Mouse (Mus musculus) midbrain, embryonic 16.5 days (tissue): ENCODE measurements at regions not wholly inside any gene's neighbourhood (a gene's known extent, or its start where the extent isn't known, plus 50 kb on each side); places are given as distances from the start of the nearest gene placed in this dataset.

Experiments used
- ATAC-seq: fragments of 200-750 bp; cut with Nextera tagmentation; 2 replicates; pipeline ENCODE4 v1.8.0; 2017; ENCODE audit warnings: moderate TSS enrichment
- H3K27ac ChIP-seq: fragments of 300-500 bp; sonication (generic); 2 replicates; pipeline ENCODE4 v1.5.1; 2014; ENCODE audit warnings: mild to moderate bottlenecking, low read length, mixed read lengths
- H3K27me3 ChIP-seq: fragments of 300-500 bp; sonication (generic); 2 replicates; pipeline ENCODE4 v1.6.1; 2014; ENCODE audit warnings: low read depth, low read length, mixed read lengths; ENCODE audit not compliant: control insufficient read depth, insufficient read depth
- H3K36me3 ChIP-seq: fragments of 300-500 bp; sonication (generic); 2 replicates; pipeline ENCODE4 v1.6.1; 2014; ENCODE audit warnings: mild to moderate bottlenecking, low read length, moderate library complexity, mixed read lengths; ENCODE audit not compliant: control insufficient read depth, insufficient read depth
- H3K4me1 ChIP-seq: fragments of 300-500 bp; sonication (generic); 2 replicates; pipeline ENCODE4 v1.6.1; 2014; ENCODE audit warnings: mild to moderate bottlenecking, low read length, mixed read lengths; ENCODE audit not compliant: control insufficient read depth, insufficient read depth
- H3K4me2 ChIP-seq: fragments of 300-500 bp; sonication (generic); 2 replicates; pipeline ENCODE4 v1.6.1; 2014; ENCODE audit warnings: mild to moderate bottlenecking, low read length, mixed read lengths
- H3K4me3 ChIP-seq: fragments of 300-500 bp; sonication (generic); 2 replicates; pipeline ENCODE4 v1.5.1; 2014; ENCODE audit warnings: low read depth, mild to moderate bottlenecking, low read length, moderate library complexity, mixed read lengths
- H3K9ac ChIP-seq: fragments of 300-500 bp; sonication (generic); 2 replicates; pipeline ENCODE4 v1.6.1; 2014; ENCODE audit warnings: low read depth, low read length, mixed read lengths
- H3K9me3 ChIP-seq: fragments of 300-500 bp; sonication (generic); replicated peaks from 2 replicates; pipeline ENCODE4 v1.6.1; 2014; ENCODE audit warnings: mild to moderate bottlenecking, low read length, mixed read lengths; ENCODE audit not compliant: control insufficient read depth, poor library complexity, severe bottlenecking
- WGBS: fragments of 180-500 bp; shearing (Covaris S2); extraction: QIAGEN DNeasy Blood & Tissue Kit; methylation state at CpG from one replicate; pipeline ENCODE4 v1.1.7; 2014; 5-methylcytosine and 5-hydroxymethylcytosine counted together

- no peak for ATAC-seq
Measured at GRCm38 (mm10) chr13:101550526-101550925, 217.5 kb downstream of the Pik3r1 start.

GRCm38 (mm10) chr13:101547887-101548286 is 220.1 kb downstream of the Pik3r1 start:
- no peaks in the 10 kb centered on the region for H3K27me3 ChIP-seq
- no peak overlapping the region for H3K4me3 ChIP-seq
- no peaks in the 10 kb centered on the region for H3K9me3 ChIP-seq
- 59% methylated on average over 6 of the region's 6 CpGs for WGBS
- no peaks in the 10 kb centered on the region for H3K4me1 ChIP-seq
- H3K4me2 ChIP-seq, result no peak overlapping the region
- no peak overlapping the region for H3K27ac ChIP-seq
- H3K36me3 ChIP-seq, result no peaks in the 10 kb centered on the region
- ATAC-seq, result no peak
- H3K9ac ChIP-seq, result no peak overlapping the region

More at GRCm38 (mm10) chr13:101550526-101550925, 217.5 kb downstream of the Pik3r1 start:
- no peaks in the 10 kb centered on the region for H3K9me3 ChIP-seq
- H3K36me3 ChIP-seq, result no peaks in the 10 kb centered on the region
- H3K27ac ChIP-seq, result no peak overlapping the region
- no peaks in the 10 kb centered on the region for H3K27me3 ChIP-seq
- no peaks in the 10 kb centered on the region for H3K4me1 ChIP-seq
- no peak overlapping the region for H3K4me3 ChIP-seq
- no peak overlapping the region for H3K4me2 ChIP-seq
- H3K9ac ChIP-seq, result no peak overlapping the region
- 59% methylated on average over 5 of the region's 5 CpGs for WGBS

DNA sequence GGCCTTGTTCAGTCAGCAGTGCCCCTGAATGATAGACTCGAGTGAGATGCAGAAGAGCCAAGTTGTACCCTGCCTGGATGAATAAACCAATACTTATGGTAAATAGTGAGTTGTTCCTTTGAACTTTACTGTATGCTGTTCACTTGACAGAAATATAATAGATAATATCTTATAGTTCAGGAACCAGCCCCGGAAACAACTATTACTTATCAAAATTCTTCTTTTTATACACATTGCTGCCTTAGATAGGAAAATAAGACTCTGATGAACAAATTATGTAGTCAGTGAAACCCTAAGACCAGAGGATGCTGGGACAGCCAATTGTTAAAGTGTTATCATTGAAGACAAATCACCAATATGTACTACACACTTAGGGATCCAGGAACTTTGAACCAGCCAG is 220.7 kb downstream of the Pik3r1 start:
- Histone ChIP-seq H3K4me2 (no peak overlapping the region), H3K27ac (no peak overlapping the region), H3K4me3 (no peak overlapping the region), H3K27me3 (no peaks in the 10 kb centered on the region), H3K4me1 (no peaks in the 10 kb centered on the region), H3K36me3 (no peaks in the 10 kb centered on the region), H3K9ac (no peak overlapping the region), H3K9me3 (no peaks in the 10 kb centered on the region)
- 85% methylated on average over 2 of the region's 2 CpGs for WGBS
- ATAC-seq, result no peak

DNA sequence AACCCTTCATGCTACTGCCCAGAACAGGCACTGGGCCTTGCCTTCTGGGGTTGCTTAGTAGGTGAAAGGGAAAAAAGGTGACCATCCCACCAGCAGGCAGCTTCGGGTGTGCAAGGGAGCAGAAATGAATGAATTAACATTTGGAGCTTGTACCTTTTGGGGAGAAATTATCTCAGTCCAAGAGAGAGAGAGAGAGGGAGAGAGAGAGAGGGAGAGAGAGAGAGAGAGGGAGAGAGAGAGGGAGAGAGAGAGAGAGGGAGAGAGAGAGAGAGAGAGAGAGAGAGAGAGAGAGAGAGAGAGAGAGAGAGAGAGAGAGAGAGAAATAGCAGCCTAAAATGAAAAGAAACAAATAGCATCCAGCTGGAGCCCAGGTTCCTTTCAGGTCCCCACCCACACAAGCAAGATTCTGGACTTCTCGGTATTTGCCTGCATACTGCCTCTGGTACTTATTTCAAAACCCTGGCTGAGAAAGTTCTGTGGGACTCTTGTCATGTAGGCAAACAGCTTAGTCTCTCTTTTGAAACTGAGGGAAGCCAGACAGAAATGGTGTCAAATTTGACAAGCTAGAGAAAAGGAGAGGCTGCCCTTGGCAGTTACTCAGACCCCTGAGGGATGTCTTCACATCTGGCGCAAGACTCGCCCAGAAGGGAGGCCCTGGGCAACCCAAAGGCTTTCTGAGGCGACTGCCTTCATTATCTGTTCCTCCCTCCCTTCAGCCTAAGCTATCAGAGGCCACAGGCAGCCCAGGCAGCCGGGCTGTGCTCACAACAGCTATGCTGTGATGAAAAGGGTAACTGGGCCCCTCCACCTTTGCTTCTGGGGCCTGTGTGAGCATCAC is 222.5 kb downstream of the Pik3r1 start:
- Histone ChIP-seq H3K4me3 (no peak overlapping the region), H3K36me3 (no peaks in the 10 kb centered on the region), H3K4me2 (no peak overlapping the region), H3K9ac (no peak overlapping the region), H3K27ac (no peak overlapping the region), H3K4me1 (no peaks in the 10 kb centered on the region), H3K9me3 (no peaks in the 10 kb centered on the region), H3K27me3 (no peaks in the 10 kb centered on the region; the same call in 1 of the 2 replicates)
- 28% methylated on average over 6 of the region's 6 CpGs for WGBS
- 0 out of 2 replicates have a peak, but pooled peaks have one; percentile 39 for ATAC-seq

- no peak for ATAC-seq
- Histone ChIP-seq H3K9ac (no peak overlapping the region), H3K27ac (no peak overlapping the region), H3K4me3 (no peak overlapping the region), H3K9me3 (no peaks in the 10 kb centered on the region), H3K36me3 (no peaks in the 10 kb centered on the region), H3K27me3 (no peaks in the 10 kb centered on the region; the same call in 1 of the 2 replicates), H3K4me2 (no peak overlapping the region), H3K4me1 (no peaks in the 10 kb centered on the region)
- WGBS, result 50% methylated on average over 14 of the region's 14 CpGs
Measured at GRCm38 (mm10) chr13:101540391-101541191, 227.4 kb downstream of the Pik3r1 start.

DNA sequence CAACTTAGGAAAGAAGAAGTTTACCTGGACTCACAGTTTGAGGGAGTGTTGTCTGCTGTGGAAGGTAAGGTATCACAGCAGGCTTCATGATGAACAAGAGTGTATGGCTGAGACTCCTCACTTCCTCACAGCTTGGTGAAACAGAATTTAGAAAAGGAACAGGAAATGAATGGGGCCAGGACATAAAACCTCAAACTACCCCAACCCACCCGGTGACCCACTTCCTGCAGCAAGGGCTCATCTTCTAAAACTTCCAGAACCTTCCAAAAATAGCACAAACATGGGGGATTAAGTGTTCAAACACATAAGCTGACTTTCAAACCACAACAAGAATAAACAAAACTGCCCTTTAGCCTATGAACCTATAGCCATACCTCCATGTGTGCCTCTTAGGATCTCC is 229.9 kb downstream of the Pik3r1 start:
- Histone ChIP-seq H3K4me1 (peaks cover 8% of the 10 kb centered on the region; the same call in 1 of the 2 replicates), H3K9me3 (no peaks in the 10 kb centered on the region)

GRCm38 (mm10) chr13:101536019-101536418 is 232.0 kb downstream of the Pik3r1 start:
- H3K4me3 ChIP-seq, result no peak overlapping the region
- no peaks in the 10 kb centered on the region for H3K27me3 ChIP-seq
- no peaks in the 10 kb centered on the region for H3K9me3 ChIP-seq
- WGBS, result 97% methylated on average over 1 of the region's 1 CpGs
- no peak overlapping the region for H3K27ac ChIP-seq
- H3K9ac ChIP-seq, result no peak overlapping the region
- H3K4me2 ChIP-seq, result no peak overlapping the region
- H3K4me1 ChIP-seq, result peaks cover 8% of the 10 kb centered on the region; the same call in 1 of the 2 replicates
- no peaks in the 10 kb centered on the region for H3K36me3 ChIP-seq
- ATAC-seq, result no peak

More for the DNA sequence above, 229.9 kb downstream of the Pik3r1 start:
- Histone ChIP-seq H3K4me3 (no peak overlapping the region), H3K27ac (no peak overlapping the region), H3K36me3 (no peaks in the 10 kb centered on the region), H3K4me2 (no peak overlapping the region), H3K9ac (no peak overlapping the region), H3K27me3 (no peaks in the 10 kb centered on the region; the same call in 1 of the 2 replicates)
- 91% methylated on average over 1 of the region's 1 CpGs for WGBS
- no peak for ATAC-seq

DNA sequence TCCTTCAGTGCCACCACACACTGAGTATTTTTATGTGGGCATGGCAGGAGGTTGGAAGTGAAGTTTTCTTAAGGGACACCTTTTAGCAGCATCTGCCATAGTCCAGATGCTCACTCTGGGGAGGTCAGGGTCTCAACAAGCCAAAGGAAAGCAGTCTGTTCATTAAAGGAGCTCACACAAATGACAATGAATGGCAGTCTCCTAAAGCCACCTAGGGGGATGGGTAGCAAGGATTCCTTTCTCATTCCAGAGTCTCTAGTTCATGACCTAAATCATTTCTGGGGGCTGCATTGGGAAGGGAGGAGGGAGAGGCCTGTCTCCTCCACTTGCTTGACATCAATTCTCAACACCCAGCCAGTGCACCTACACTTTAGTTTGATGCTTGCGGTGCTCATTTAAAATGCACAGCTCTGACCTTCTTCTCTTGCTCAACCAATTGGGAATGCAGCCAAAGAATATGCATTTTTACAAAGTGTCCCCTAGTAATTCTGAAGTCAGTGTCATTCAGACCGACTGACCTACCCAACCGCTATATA is 232.6 kb downstream of the Pik3r1 start:
- H3K36me3 ChIP-seq, result no peaks in the 10 kb centered on the region
- H3K4me1 ChIP-seq, result peaks cover 8% of the 10 kb centered on the region; the same call in 1 of the 2 replicates
- no peak for ATAC-seq
- H3K4me2 ChIP-seq, result no peak overlapping the region
- no peak overlapping the region for H3K4me3 ChIP-seq
- H3K27me3 ChIP-seq, result no peaks in the 10 kb centered on the region
- no peaks in the 10 kb centered on the region for H3K9me3 ChIP-seq
- WGBS, result 76% methylated on average over 3 of the region's 3 CpGs
- no peak overlapping the region for H3K27ac ChIP-seq
- H3K9ac ChIP-seq, result no peak overlapping the region
